Mouse (Mus musculus) gastrocnemius, postnatal 25 days (tissue): ENCODE measurements at regions not wholly inside any gene's neighbourhood (a gene's known extent, or its start where the extent isn't known, plus 50 kb on each side); places are given as distances from the start of the nearest gene placed in this dataset.
"Not testable (repeated sequence)": the region's sequence is repeated elsewhere in the genome, so short reads cannot be mapped to it uniquely, and the experiment has no call there.

Experiments
- DNase-seq: peaks from one replicate; pipeline ENCODE4 v3.0.0; 2022

- DNase-seq: no peak
Observed at GRCm38 (mm10) chr2:57185151-57185550, 52.3 kb upstream of the Gpd2 start.

GRCm38 (mm10) chr2:57183108-57183507, 54.3 kb upstream of the Gpd2 start:
- not testable (repeated sequence) for DNase-seq

GRCm38 (mm10) chr2:57181692-57182541, 55.5 kb upstream of the Gpd2 start:
- peak; percentile 90 for DNase-seq

GRCm38 (mm10) chr2:57181350-57181691, 56.1 kb upstream of the Gpd2 start:
- DNase-seq: no peak

GRCm38 (mm10) chr2:57178056-57178455, 54.3 kb upstream of the Nr4a2 start:
- DNase-seq: no peak

- no peak for DNase-seq
Observed at GRCm38 (mm10) chr2:57176547-57176946, 52.7 kb upstream of the Nr4a2 start.

- DNase-seq: no peak
Observed at GRCm38 (mm10) chr2:57175219-57175618, 51.4 kb upstream of the Nr4a2 start.
